Mouse (Mus musculus): ENCODE results near the gene Dtx4. TPM values are rescaled to one million over a fixed set of nuclear protein-coding genes. Genes with fewer than 3 reads are reported as not detected.

The Dtx4 gene
- polyA plus RNA-seq, 1 experiment from 2014 or later: 7.5 TPM

GRCm38 (mm10) chr19:12427101-12427500 is 74.2 kb downstream of the Dtx4 start:
- no peak for ATAC-seq (ENCODE audit: low FRiP score, low TSS enrichment)
- no peaks in the 10 kb centered on the region for H3K9me3 ChIP-seq (ENCODE audit: control insufficient read depth, low read length)
- no peak overlapping the region for H3K4me2 ChIP-seq (replicated peaks; ENCODE audit: low read depth, low read length)
- no peaks in the 10 kb centered on the region for H3K27me3 ChIP-seq (ENCODE audit: control insufficient read depth, insufficient read depth, low read length)
- H3K4me1 ChIP-seq (ENCODE audit: control insufficient read depth, insufficient read depth, low read length): no peaks in the 10 kb centered on the region
- 86% methylated on average over 5 of the region's 5 CpGs for WGBS
- no peak overlapping the region for H3K9ac ChIP-seq (ENCODE audit: low read depth, low read length)
- no peaks in the 10 kb centered on the region for H3K36me3 ChIP-seq (ENCODE audit: control insufficient read depth, insufficient read depth, low read length)
- no peak overlapping the region for H3K4me3 ChIP-seq (ENCODE audit: low read length)
- no peak overlapping the region for H3K27ac ChIP-seq (ENCODE audit: low read depth, low read length)

GRCm38 (mm10) chr19:12421680-12422079 is 79.6 kb downstream of the Dtx4 start:
- Histone ChIP-seq H3K27me3 (ENCODE audit: control insufficient read depth, insufficient read depth, low read length) (no peaks in the 10 kb centered on the region), H3K4me2 (replicated peaks; ENCODE audit: low read depth, low read length) (no peak overlapping the region), H3K9me3 (ENCODE audit: control insufficient read depth, low read length) (no peaks in the 10 kb centered on the region), H3K4me3 (ENCODE audit: low read length) (no peak overlapping the region), H3K27ac (ENCODE audit: low read depth, low read length) (no peak overlapping the region), H3K36me3 (ENCODE audit: control insufficient read depth, insufficient read depth, low read length) (no peaks in the 10 kb centered on the region), H3K9ac (ENCODE audit: low read depth, low read length) (no peak overlapping the region), H3K4me1 (ENCODE audit: control insufficient read depth, insufficient read depth, low read length) (no peaks in the 10 kb centered on the region)
- 90% methylated on average over 1 of the region's 1 CpGs for WGBS
- ATAC-seq (ENCODE audit: low FRiP score, low TSS enrichment): no peak

GRCm38 (mm10) chr19:12420555-12420954 is 80.7 kb downstream of the Dtx4 start:
- Histone ChIP-seq H3K4me1 (ENCODE audit: control insufficient read depth, insufficient read depth, low read length) (no peaks in the 10 kb centered on the region), H3K27me3 (ENCODE audit: control insufficient read depth, insufficient read depth, low read length) (no peaks in the 10 kb centered on the region), H3K4me3 (ENCODE audit: low read length) (no peak overlapping the region), H3K9ac (ENCODE audit: low read depth, low read length) (no peak overlapping the region), H3K4me2 (replicated peaks; ENCODE audit: low read depth, low read length) (no peak overlapping the region), H3K27ac (ENCODE audit: low read depth, low read length) (no peak overlapping the region), H3K36me3 (ENCODE audit: control insufficient read depth, insufficient read depth, low read length) (no peaks in the 10 kb centered on the region), H3K9me3 (ENCODE audit: control insufficient read depth, low read length) (no peaks in the 10 kb centered on the region)
- WGBS: 83% methylated on average over 6 of the region's 6 CpGs
- ATAC-seq (ENCODE audit: low FRiP score, low TSS enrichment): no peak

- Histone ChIP-seq H3K36me3 (ENCODE audit: control insufficient read depth, insufficient read depth, low read length) (no peaks in the 10 kb centered on the region), H3K9me3 (ENCODE audit: control insufficient read depth, low read length) (no peaks in the 10 kb centered on the region), H3K9ac (ENCODE audit: low read depth, low read length) (no peak overlapping the region), H3K4me3 (ENCODE audit: low read length) (no peak overlapping the region), H3K27me3 (ENCODE audit: control insufficient read depth, insufficient read depth, low read length) (no peaks in the 10 kb centered on the region), H3K4me1 (ENCODE audit: control insufficient read depth, insufficient read depth, low read length) (no peaks in the 10 kb centered on the region), H3K27ac (ENCODE audit: low read depth, low read length) (no peak overlapping the region), H3K4me2 (replicated peaks; ENCODE audit: low read depth, low read length) (no peak overlapping the region)
- WGBS: 88% methylated on average over 3 of the region's 3 CpGs
- ATAC-seq (ENCODE audit: low FRiP score, low TSS enrichment): no peak
These were observed 82.9 kb downstream of the Dtx4 start for GRCm38 (mm10) chr19:12418312-12418711.

- Histone ChIP-seq H3K9ac (ENCODE audit: low read depth, low read length) (no peak within 1 kb of the TSS), H3K4me2 (replicated peaks; ENCODE audit: low read depth, low read length) (no peak within 1 kb of the TSS)
These were observed 83.9 kb downstream of the Dtx4 start, which contains the start of gene Olfr1441 for GRCm38 (mm10) chr19:12417361-12417760. Olfr1441 (plus strand) TSS chr19:12417433.

More at GRCm38 (mm10) chr19:12417361-12417760, 83.9 kb downstream of the Dtx4 start, which contains the start of gene Olfr1441:
- H3K4me3 ChIP-seq (ENCODE audit: low read length): no peak within 1 kb of the TSS
- no peak within 1 kb of the TSS for H3K27ac ChIP-seq (ENCODE audit: low read depth, low read length)
- no peaks in the 10 kb centered on the region for H3K4me1 ChIP-seq (ENCODE audit: control insufficient read depth, insufficient read depth, low read length)
- H3K9me3 ChIP-seq (ENCODE audit: control insufficient read depth, low read length): no peaks in the 10 kb centered on the region
- ATAC-seq (ENCODE audit: low FRiP score, low TSS enrichment): no peak
- H3K27me3 ChIP-seq (ENCODE audit: control insufficient read depth, insufficient read depth, low read length): no peaks in the 10 kb centered on the region
- H3K36me3 ChIP-seq (ENCODE audit: control insufficient read depth, insufficient read depth, low read length): no peaks in the 10 kb centered on the region

Other genes starting within 250 kb of the Dtx4 start
- gene Olfr235, start 240.4 kb downstream of the Dtx4 start, polyA plus RNA-seq (2014; fragmentation: Nextera tagmentation; extraction: Ambion mirVana): not detected in 2 replicates
- gene Olfr1434, start 221.6 kb downstream of the Dtx4 start, polyA plus RNA-seq (2014; fragmentation: Nextera tagmentation; extraction: Ambion mirVana): not detected in 2 replicates
- gene Olfr1436, start 202.3 kb downstream of the Dtx4 start, polyA plus RNA-seq (2014; fragmentation: Nextera tagmentation; extraction: Ambion mirVana): not detected in 2 replicates
- gene Olfr1437, start 176.4 kb downstream of the Dtx4 start, polyA plus RNA-seq (2014; fragmentation: Nextera tagmentation; extraction: Ambion mirVana): not detected in 2 replicates
- not detected in 2 replicates for gene Olfr1438-ps1, start 165.5 kb downstream of the Dtx4 start, polyA plus RNA-seq (2014; fragmentation: Nextera tagmentation; extraction: Ambion mirVana)
- gene Olfr1440, start 114.2 kb downstream of the Dtx4 start, polyA plus RNA-seq (2014; fragmentation: Nextera tagmentation; extraction: Ambion mirVana): not detected in 2 replicates
- not detected in 2 replicates for gene Olfr1441, start 84.0 kb downstream of the Dtx4 start, polyA plus RNA-seq (2014; fragmentation: Nextera tagmentation; extraction: Ambion mirVana)
- not detected in 2 replicates for gene Pfpl, start 73.5 kb downstream of the Dtx4 start, polyA plus RNA-seq (2014; fragmentation: Nextera tagmentation; extraction: Ambion mirVana)
- 0.58 and 0.69 TPM in 2 replicates for gene Mpeg1, start 40.7 kb downstream of the Dtx4 start, polyA plus RNA-seq (2014; fragmentation: Nextera tagmentation; extraction: Ambion mirVana)
- 28.8 and 29.3 TPM in 2 replicates for gene Fam111a, start 44.3 kb upstream of the Dtx4 start, polyA plus RNA-seq (2014; fragmentation: Nextera tagmentation; extraction: Ambion mirVana)
- gene Gm4952, start 98.5 kb upstream of the Dtx4 start, polyA plus RNA-seq (2014; fragmentation: Nextera tagmentation; extraction: Ambion mirVana): 0.09 TPM in 2 replicates
- gene Glyat, start 131.9 kb upstream of the Dtx4 start, polyA plus RNA-seq (2014; fragmentation: Nextera tagmentation; extraction: Ambion mirVana): 4.3 and 4.4 TPM in 2 replicates
- not detected in 2 replicates for gene Olfr1442, start 169.0 kb upstream of the Dtx4 start, polyA plus RNA-seq (2014; fragmentation: Nextera tagmentation; extraction: Ambion mirVana)
- not detected in 2 replicates for gene Olfr1443, start 176.7 kb upstream of the Dtx4 start, polyA plus RNA-seq (2014; fragmentation: Nextera tagmentation; extraction: Ambion mirVana)
- gene Keg1, start 194.3 kb upstream of the Dtx4 start, polyA plus RNA-seq (2014; fragmentation: Nextera tagmentation; extraction: Ambion mirVana): 19.3 and 29.0 TPM in 2 replicates